Mouse (Mus musculus): ENCODE measurements around the gene Fev.

Gene Fev

GRCm38 (mm10) chr1:74885369-74886042, at the start of gene Fev:
Fev (minus strand) TSS chr1:74885419.
- no peak for DNase-seq (ENCODE audit: low read depth, low spot score)

- DNase-seq (ENCODE audit: low read depth, low spot score): no peak
Observed at GRCm38 (mm10) chr1:74927621-74928296, 42.5 kb upstream of the Fev start.

- DNase-seq (ENCODE audit: low read depth, low spot score): peak; percentile 15
Observed at GRCm38 (mm10) chr1:74926721-74927120, 41.5 kb upstream of the Fev start.

- DNase-seq (ENCODE audit: low read depth, low spot score): no peak
Observed at GRCm38 (mm10) chr1:74924464-74924863, 39.2 kb upstream of the Fev start.

GRCm38 (mm10) chr1:74915706-74916105, 30.5 kb upstream of the Fev start:
- no peak for DNase-seq (ENCODE audit: low read depth, low spot score)

- no peak for DNase-seq (ENCODE audit: low read depth, low spot score)
Observed at GRCm38 (mm10) chr1:74902191-74902590, 17.0 kb upstream of the Fev start.

- peak; percentile 32 for DNase-seq (ENCODE audit: low read depth, low spot score)
Observed at GRCm38 (mm10) chr1:74901686-74902085, 16.5 kb upstream of the Fev start.

GRCm38 (mm10) chr1:74900341-74901285, 15.4 kb upstream of the Fev start:
- DNase-seq (ENCODE audit: low read depth, low spot score): no peak

- no peak for DNase-seq (ENCODE audit: low read depth, low spot score)
Observed at GRCm38 (mm10) chr1:74898656-74899431, 13.6 kb upstream of the Fev start.

GRCm38 (mm10) chr1:74897976-74898375, 12.8 kb upstream of the Fev start:
- DNase-seq (ENCODE audit: low read depth, low spot score): no peak

GRCm38 (mm10) chr1:74894966-74895365, 9.7 kb upstream of the Fev start:
- peak; percentile 54 for DNase-seq (ENCODE audit: low read depth, low spot score)

GRCm38 (mm10) chr1:74893134-74893855, 8.1 kb upstream of the Fev start, which contains the start of gene Cryba2:
Cryba2 (minus strand) TSS chr1:74893143.
- DNase-seq (ENCODE audit: low read depth, low spot score): peak; percentile 39

GRCm38 (mm10) chr1:74892351-74893133, 7.3 kb upstream of the Fev start:
- no peak for DNase-seq (ENCODE audit: low read depth, low spot score)

- DNase-seq (ENCODE audit: low read depth, low spot score): no peak
Observed at GRCm38 (mm10) chr1:74891513-74891912, 6.3 kb upstream of the Fev start.

GRCm38 (mm10) chr1:74884196-74885141, 750 bp downstream of the Fev start:
- no peak for DNase-seq (ENCODE audit: low read depth, low spot score)

- no peak for DNase-seq (ENCODE audit: low read depth, low spot score)
Observed at GRCm38 (mm10) chr1:74883441-74883840, 1.8 kb downstream of the Fev start.

GRCm38 (mm10) chr1:74882828-74883227, 2.4 kb downstream of the Fev start:
- DNase-seq (ENCODE audit: low read depth, low spot score): no peak

GRCm38 (mm10) chr1:74882055-74882734, 3.0 kb downstream of the Fev start:
- DNase-seq (ENCODE audit: low read depth, low spot score): no peak
